Mouse (Mus musculus) left cerebral cortex, postnatal 10 days (tissue): ENCODE data around the gene H2-M10.4. TPM values are rescaled to one million over a fixed set of nuclear protein-coding genes. Genes with fewer than 3 reads are reported as not detected.
"Not testable (repeated sequence)": the region's sequence is repeated elsewhere in the genome, so short reads cannot be mapped to it uniquely, and the experiment has no call there.

Experiments
- DNase-seq, 2 experiments: peaks; one replicate each; pipeline ENCODE4 v3.0.0; 2021 to 2022; ENCODE audit warnings: low spot score in 2 of 2, mixed read lengths in 1 of 2; ENCODE audit errors: extremely low spot score in 1 of 2
- intact Hi-C: fragments of 180-260 bp; cut with DNase I; formaldehyde crosslinking; loops from one replicate; pipeline ENCODE4 v1.15.1; 2025
- total RNA-seq, 2 experiments: library from RNA; stranded (reverse); gene quantifications; 2 replicates each; pipeline ENCODE4 v1.2.3; 2021

Gene H2-M10.4
- not detected for total RNA-seq

DNA sequence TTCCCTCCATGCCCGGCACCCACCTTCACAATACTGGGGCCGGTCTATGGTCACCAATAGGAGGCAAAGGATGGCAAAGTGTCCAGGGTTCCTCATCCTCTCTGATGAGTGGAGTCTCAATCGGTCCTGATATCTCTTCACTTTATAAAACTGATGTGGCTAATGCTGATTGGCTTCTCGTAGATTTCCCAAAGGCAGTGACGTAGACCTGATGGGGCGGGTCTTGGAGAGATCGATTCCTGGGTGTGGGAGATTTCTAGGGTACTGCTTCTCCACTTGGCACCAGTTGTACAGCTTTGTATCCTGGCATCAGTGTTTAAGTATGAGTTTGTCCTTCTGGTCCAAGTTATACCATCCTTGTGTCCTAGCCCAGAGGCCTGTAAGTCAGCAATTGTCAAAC lies at the start of gene H2-M10.4:
TSS of gene H2-M10.4 (minus strand) at position 101 of the 400 bp plus-strand sequence.
- intact Hi-C loops: no loop called here
- DNase-seq: no peak

GRCm38 (mm10) chr17:36503910-36504309 lies 41.8 kb upstream of the H2-M10.4 start:
- intact Hi-C loops: no loop called here
- no peak for DNase-seq

- no peak for DNase-seq
- intact Hi-C loops: no loop called here
Measured at GRCm38 (mm10) chr17:36500435-36500834, 38.3 kb upstream of the H2-M10.4 start.

GRCm38 (mm10) chr17:36488181-36488580 lies 26.0 kb upstream of the H2-M10.4 start:
- intact Hi-C loops, DNase-seq: not testable (repeated sequence)

DNA sequence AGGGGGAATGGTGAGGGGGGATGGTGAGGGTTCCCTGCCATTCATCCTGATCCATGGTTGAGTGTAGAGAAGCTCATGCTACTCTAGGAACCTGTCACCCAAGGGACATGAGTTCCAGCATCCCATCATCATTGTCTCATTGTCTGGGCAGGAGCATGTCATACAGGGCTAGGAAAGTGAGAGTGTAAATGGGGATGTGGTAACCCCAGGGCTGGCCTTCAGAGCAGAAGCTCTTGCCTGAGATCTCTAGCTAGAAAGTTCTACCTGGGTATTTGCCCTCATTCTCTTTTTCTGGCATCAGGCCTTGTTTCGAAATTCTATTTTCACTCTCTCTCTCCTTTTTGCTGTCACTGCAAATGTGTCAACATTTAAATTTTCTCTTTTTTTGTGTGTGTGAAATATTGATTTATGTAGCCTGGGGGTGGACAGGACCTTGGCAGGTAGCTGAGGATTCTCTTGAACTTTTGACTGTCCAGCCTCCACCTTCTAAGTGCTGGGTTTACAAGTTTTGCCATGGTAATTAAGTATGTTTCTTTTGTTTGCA lies 24.6 kb upstream of the H2-M10.4 start:
- intact Hi-C loops: no loop called here
- DNase-seq: no peak

DNA sequence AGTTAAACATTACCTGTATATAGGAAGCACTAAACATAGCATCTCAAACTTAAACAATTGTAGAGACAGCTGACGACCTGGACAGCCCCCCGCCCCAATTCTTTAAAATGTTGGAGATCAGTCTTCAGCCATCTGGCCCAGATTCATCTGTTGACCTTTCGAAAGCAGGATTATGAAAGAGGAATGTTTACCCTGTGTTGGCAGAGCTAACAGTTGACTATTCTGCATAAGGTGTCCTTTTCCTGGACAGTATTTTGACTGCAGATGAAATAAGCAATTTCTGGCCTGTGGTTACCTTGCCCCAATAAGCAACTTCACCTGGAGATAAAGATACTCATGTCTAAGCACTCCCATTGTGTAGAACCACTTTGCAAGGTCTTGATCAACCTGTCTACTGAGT lies 21.7 kb upstream of the H2-M10.4 start:
- intact Hi-C loops: no loop called here
- no peak for DNase-seq

DNA sequence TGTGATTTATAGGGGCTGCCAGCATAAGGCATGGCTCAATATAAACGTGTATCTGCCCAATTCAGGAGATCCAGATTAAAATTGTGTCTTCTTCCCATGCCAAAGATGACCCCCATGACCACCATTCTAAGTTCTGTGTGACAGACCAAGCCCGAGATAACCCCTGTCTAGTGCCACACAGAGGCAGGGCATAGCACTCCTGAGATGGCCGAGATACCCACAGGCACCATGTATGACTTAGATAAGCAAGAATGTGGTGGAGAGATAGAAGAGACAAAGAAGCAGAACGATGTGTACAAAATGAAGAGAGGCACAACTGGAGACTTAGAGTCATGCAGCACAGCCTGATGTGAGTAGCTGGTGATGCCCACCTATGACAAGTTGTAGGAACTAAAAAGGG lies 5.9 kb downstream of the H2-M10.4 start:
- intact Hi-C loops: no loop called here
- DNase-seq: no peak

- DNase-seq: no peak
- intact Hi-C loops: no loop called here
Measured at GRCm38 (mm10) chr17:36431411-36431810, 30.7 kb downstream of the H2-M10.4 start.

GRCm38 (mm10) chr17:36418091-36418754 lies 43.9 kb downstream of the H2-M10.4 start:
- peak in 1 of 2 experiments; percentile 27 for DNase-seq
- intact Hi-C loops: loop anchor here (5.0 kb wide), 1 partner anchor 111 kb away; no protein-coding TSS in a partner anchor

DNA sequence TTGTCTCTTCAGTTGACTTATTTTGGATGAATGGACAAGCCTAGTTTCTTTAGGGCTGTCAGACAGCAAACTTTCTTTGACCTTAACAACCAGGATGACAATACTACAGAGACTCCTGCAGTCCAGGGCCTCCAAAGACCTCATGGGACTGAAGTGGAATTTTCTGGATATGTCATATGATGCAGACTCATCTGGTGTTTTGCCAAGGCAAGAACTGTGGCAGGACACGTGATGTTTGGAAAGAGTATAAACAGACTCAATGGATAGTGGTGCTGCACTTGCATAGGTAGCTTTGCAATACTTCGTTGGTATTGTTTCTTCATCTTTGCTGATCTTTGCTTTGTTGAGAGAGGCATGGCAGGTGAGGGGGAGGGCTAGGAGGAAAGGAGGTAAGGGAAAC lies 44.7 kb downstream of the H2-M10.4 start:
- intact Hi-C loops: loop anchor here (5.0 kb wide), 1 partner anchor 110 kb away; no protein-coding TSS in a partner anchor
- no peak for DNase-seq

GRCm38 (mm10) chr17:36415407-36415806 lies 46.7 kb downstream of the H2-M10.4 start:
- intact Hi-C loops: loop anchor here (5.0 kb wide), 1 partner anchor 108 kb away; no protein-coding TSS in a partner anchor
- DNase-seq: no peak

DNA sequence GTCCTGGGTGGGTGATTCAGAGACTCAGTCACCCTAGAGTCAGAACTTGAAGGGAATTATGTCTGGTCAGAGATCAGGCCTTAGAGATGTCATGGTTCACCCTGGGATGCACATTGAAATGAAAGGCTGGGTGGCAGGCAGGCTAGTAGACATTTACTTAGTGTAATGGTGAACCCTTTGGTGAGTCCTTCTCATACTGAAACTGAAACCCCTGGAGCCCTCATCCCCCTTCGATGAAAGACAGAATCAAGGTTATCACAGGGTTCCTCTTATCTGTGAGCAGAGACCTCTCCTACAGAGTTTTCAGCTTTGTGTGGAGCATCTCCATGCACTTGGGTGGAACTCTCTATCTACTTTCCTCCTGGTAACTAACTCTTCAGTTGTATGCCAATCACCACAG lies 47.8 kb downstream of the H2-M10.4 start:
- intact Hi-C loops: no loop called here

More for the DNA sequence above, 47.8 kb downstream of the H2-M10.4 start:
- DNase-seq: no peak

Other genes starting within 250 kb of the H2-M10.4 start
- gene Rpp21, start 204.3 kb downstream of the H2-M10.4 start, total RNA-seq: 10 to 100 TPM; 43.0 to 51.8 TPM
- gene Trim39, start 190.1 kb downstream of the H2-M10.4 start, total RNA-seq: 10 to 100 TPM; 18.9 to 19.7 TPM
- gene H2-M10.2, start 175.8 kb downstream of the H2-M10.4 start, total RNA-seq: not detected
- gene H2-M10.1, start 136.2 kb downstream of the H2-M10.4 start, total RNA-seq: not detected
- not detected for gene H2-M10.3, start 93.9 kb downstream of the H2-M10.4 start, total RNA-seq
- not detected for gene H2-M11, start 84.7 kb upstream of the H2-M10.4 start, total RNA-seq
- not detected for gene H2-M9, start 180.3 kb upstream of the H2-M10.4 start, total RNA-seq
- not detected for gene H2-M1, start 209.9 kb upstream of the H2-M10.4 start, total RNA-seq